Mouse (Mus musculus): ENCODE measurements around the gene Ntn1.

Gene Ntn1

GRCm38 (mm10) chr11:68339331-68339730 is 61.3 kb downstream of the Ntn1 start:
- no peak for DNase-seq (ENCODE audit: extremely low read depth, low read depth)

GRCm38 (mm10) chr11:68331676-68332265 is 68.9 kb downstream of the Ntn1 start:
- DNase-seq (ENCODE audit: extremely low read depth, low read depth): no peak

- DNase-seq (ENCODE audit: extremely low read depth, low read depth): no peak
Measured at GRCm38 (mm10) chr11:68331117-68331437, 69.5 kb downstream of the Ntn1 start.

GRCm38 (mm10) chr11:68330398-68331116 is 70.1 kb downstream of the Ntn1 start:
- no peak for DNase-seq (ENCODE audit: extremely low read depth, low read depth)

GRCm38 (mm10) chr11:68324863-68325262 is 75.8 kb downstream of the Ntn1 start:
- no peak for DNase-seq (ENCODE audit: extremely low read depth, low read depth)

- no peak for DNase-seq (ENCODE audit: extremely low read depth, low read depth)
Measured at GRCm38 (mm10) chr11:68321417-68321816, 79.2 kb downstream of the Ntn1 start.

GRCm38 (mm10) chr11:68315551-68316130 is 85.0 kb downstream of the Ntn1 start:
- no peak for DNase-seq (ENCODE audit: extremely low read depth, low read depth)

GRCm38 (mm10) chr11:68313861-68314260 is 86.8 kb downstream of the Ntn1 start:
- DNase-seq (ENCODE audit: extremely low read depth, low read depth): no peak

- no peak for DNase-seq (ENCODE audit: extremely low read depth, low read depth)
Measured at GRCm38 (mm10) chr11:68313065-68313464, 87.6 kb downstream of the Ntn1 start.

GRCm38 (mm10) chr11:68308911-68309580 is 91.6 kb downstream of the Ntn1 start:
- DNase-seq (ENCODE audit: extremely low read depth, low read depth): no peak

GRCm38 (mm10) chr11:68305997-68306396 is 94.6 kb downstream of the Ntn1 start:
- DNase-seq (ENCODE audit: extremely low read depth, low read depth): no peak

- no peak for DNase-seq (ENCODE audit: extremely low read depth, low read depth)
Measured at GRCm38 (mm10) chr11:68302323-68302722, 98.3 kb downstream of the Ntn1 start.

GRCm38 (mm10) chr11:68301660-68302059 is 99.0 kb downstream of the Ntn1 start:
- DNase-seq (ENCODE audit: extremely low read depth, low read depth): no peak

GRCm38 (mm10) chr11:68295474-68295873 is 105.1 kb downstream of the Ntn1 start:
- no peak for DNase-seq (ENCODE audit: extremely low read depth, low read depth)

GRCm38 (mm10) chr11:68290631-68291030 is 110.0 kb downstream of the Ntn1 start:
- DNase-seq (ENCODE audit: extremely low read depth, low read depth): no peak

GRCm38 (mm10) chr11:68287331-68287730 is 113.3 kb downstream of the Ntn1 start:
- no peak for DNase-seq (ENCODE audit: extremely low read depth, low read depth)

GRCm38 (mm10) chr11:68286142-68286808 is 114.3 kb downstream of the Ntn1 start:
- DNase-seq (ENCODE audit: extremely low read depth, low read depth): no peak

- no peak for DNase-seq (ENCODE audit: extremely low read depth, low read depth)
Measured at GRCm38 (mm10) chr11:68285754-68286141, 114.9 kb downstream of the Ntn1 start.

GRCm38 (mm10) chr11:68280001-68280510 is 120.6 kb downstream of the Ntn1 start:
- no peak for DNase-seq (ENCODE audit: extremely low read depth, low read depth)

- DNase-seq (ENCODE audit: extremely low read depth, low read depth): no peak
Measured at GRCm38 (mm10) chr11:68276945-68277344, 123.7 kb downstream of the Ntn1 start.

GRCm38 (mm10) chr11:68274331-68274811 is 126.3 kb downstream of the Ntn1 start:
- no peak for DNase-seq (ENCODE audit: extremely low read depth, low read depth)

Data from MEL-GATA-1-ER (cell line).